21 mouse cellular contexts compared by ENCODE assay signal in the genomic region with DNA sequence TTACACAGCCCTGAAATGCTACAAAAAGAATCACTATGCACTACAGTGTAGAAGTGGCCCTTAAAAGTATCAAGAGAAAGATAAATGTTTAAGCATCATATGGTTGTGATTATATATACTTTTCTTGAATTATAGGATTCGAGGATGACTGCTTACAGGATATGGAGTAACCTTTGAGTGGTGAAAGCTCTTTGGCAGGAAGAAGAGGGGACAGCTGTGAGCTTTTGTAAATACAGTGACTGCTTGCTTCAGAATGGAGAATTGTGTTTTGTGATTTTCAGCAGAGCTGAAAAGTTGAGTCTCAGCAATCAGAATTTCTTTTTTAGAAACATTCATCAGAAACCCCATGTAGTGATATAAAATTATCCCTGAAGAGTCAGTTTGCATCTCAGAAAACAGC.
DNase-seq lines count a peak whose midpoint lies in the region; ATAC-seq and TF ChIP-seq lines count a peak whose summit lies in the region.
"Had no signal": no experiment of that assay in that cellular context is flagged by ENCODE, and none has a peak within 500 bp of the region (broad histone marks: within the 10 kb centered on the region; RNA-seq: fewer than 3 reads in every experiment).

No protein-coding gene starts in this region.

- no peaks in the 10 kb centered on the region; the same call in none of the 2 replicates for H3K4me1 ChIP-seq in heart, adult 2 months (ENCODE audit: control insufficient read depth, insufficient read depth, low read length)
- no peaks in the 10 kb centered on the region for H3K4me1 ChIP-seq in lung, postnatal 0 days (ENCODE audit: insufficient read depth, low read depth, low read length)
- no peaks in the 10 kb centered on the region; the same call in 1 of the 2 replicates for H3K4me1 ChIP-seq in lung, adult 2 months (ENCODE audit: control insufficient read depth, insufficient read depth, low read length)
- H3K4me1 ChIP-seq in forebrain, embryonic 10.5 days = no peaks in the 10 kb centered on the region
- H3K4me1 ChIP-seq: embryonic facial prominence, embryonic 13.5 days; hindbrain, embryonic 10.5 days; intestine, embryonic 15.5 days had no signal

- TF ChIP-seq CTCF in heart, adult 2 months (IDR thresholded peaks at IDR 0.05) = no peak
- TF ChIP-seq CTCF in lung, postnatal 0 days (IDR thresholded peaks at IDR 0.05) = no peak
- TF ChIP-seq CTCF in lung, adult 2 months (IDR thresholded peaks at IDR 0.05; ENCODE audit: insufficient read depth, low read length) = no peak

- H3K27ac ChIP-seq in heart, adult 2 months = no peak overlapping the region; the same call in 1 of the 2 replicates
- H3K27ac ChIP-seq in lung, postnatal 0 days (ENCODE audit: low read length) = no peak overlapping the region
- H3K27ac ChIP-seq in forebrain, embryonic 10.5 days = no peak overlapping the region
- H3K27ac ChIP-seq: embryonic facial prominence, embryonic 13.5 days; heart, embryonic 13.5 days; hindbrain, embryonic 10.5 days; hindbrain, embryonic 14.5 days; intestine, embryonic 15.5 days had no signal

- no peak for TF ChIP-seq EP300 in heart, adult 2 months (IDR thresholded peaks at IDR 0.05; ENCODE audit: insufficient read depth, low read depth, low read length)
- no peak for TF ChIP-seq EP300 in lung, postnatal 0 days (IDR thresholded peaks at IDR 0.05)

- H3K9me3 ChIP-seq in lung, postnatal 0 days (ENCODE audit: low read length) = no peaks in the 10 kb centered on the region
- no peaks in the 10 kb centered on the region for H3K9me3 ChIP-seq in forebrain, embryonic 10.5 days
- H3K9me3 ChIP-seq: embryonic facial prominence, embryonic 13.5 days; heart, embryonic 13.5 days; hindbrain, embryonic 10.5 days; intestine, embryonic 15.5 days had no signal

- DNase-seq in heart, adult 11 months = peak; percentile 83
- DNase-seq in heart, postnatal 25 days (ENCODE audit: low spot score) = no peak
- DNase-seq in heart, postnatal 10 days = peak; percentile 43 to 55
- DNase-seq in heart, adult 2 months = no peak
- DNase-seq in lung, postnatal 0 days (ENCODE audit: low spot score) = peak; percentile 68
- DNase-seq in lung, adult 2 months = no peak
- DNase-seq in forebrain, embryonic 10.5 days (ENCODE audit: extremely low spot score, low spot score) = no peak
- DNase-seq: adrenal gland, postnatal 14 days; cerebellum, adult 11-12 months; cerebellum, adult 9-10 months; cerebellum, postnatal 25 days; gastrocnemius, postnatal 36 days had no signal

- H3K4me2 ChIP-seq in lung, postnatal 0 days (replicated peaks; ENCODE audit: low read depth, low read length) = no peak overlapping the region
- H3K4me2 ChIP-seq: embryonic facial prominence, embryonic 13.5 days; heart, embryonic 13.5 days; hindbrain, embryonic 14.5 days; intestine, embryonic 15.5 days had no signal

- ATAC-seq in lung, postnatal 0 days = peak; percentile 44; the same call in 1 of the 2 replicates
- ATAC-seq: activated CD4-positive, CD25-positive, alpha-beta regulatory T cell, adult 4 months; forebrain, embryonic 14.5 days; intestine, embryonic 15.5 days; Patski had no signal

- H3K9ac ChIP-seq in heart, adult 2 months (ENCODE audit: low read depth, low read length) = no peak overlapping the region
- H3K9ac ChIP-seq in lung, postnatal 0 days (replicated peaks; ENCODE audit: low read depth) = no peak overlapping the region
- H3K9ac ChIP-seq: embryonic facial prominence, embryonic 13.5 days; heart, embryonic 13.5 days; hindbrain, embryonic 14.5 days; intestine, embryonic 15.5 days had no signal

- intact Hi-C loops in heart, postnatal 25 days (cut with DNase I) = no loop called here
- intact Hi-C loops in heart, postnatal 10 days (cut with DNase I) = no loop called here
- intact Hi-C loops in heart, adult 2 months (cut with DNase I) = no loop called here

- no peak for TF ChIP-seq POLR2A in heart, adult 2 months (IDR thresholded peaks at IDR 0.05; ENCODE audit: insufficient read depth, low read depth, low read length)
- no peak for TF ChIP-seq POLR2A in lung, adult 2 months (IDR thresholded peaks at IDR 0.05; ENCODE audit: borderline replicate concordance, extremely low read depth, low read depth, low read length)

- no peaks in the 10 kb centered on the region for H3K79me2 ChIP-seq in heart, adult 2 months (replicated peaks; ENCODE audit: control insufficient read depth, insufficient read depth, low read length)

- no peaks in the 10 kb centered on the region for H3K36me3 ChIP-seq in heart, adult 2 months (ENCODE audit: control insufficient read depth, insufficient read depth, low read length)
- no peaks in the 10 kb centered on the region for H3K36me3 ChIP-seq in lung, postnatal 0 days (ENCODE audit: insufficient read depth, low read length)
- H3K36me3 ChIP-seq in forebrain, embryonic 10.5 days (replicated peaks) = no peaks in the 10 kb centered on the region
- H3K36me3 ChIP-seq: embryonic facial prominence, embryonic 13.5 days; heart, embryonic 13.5 days; hindbrain, embryonic 10.5 days; intestine, embryonic 15.5 days had no signal

- H3K27me3 ChIP-seq in heart, adult 2 months (ENCODE audit: control insufficient read depth, insufficient read depth, low read length) = peaks cover 2% of the 10 kb centered on the region; the same call in 1 of the 2 replicates
- H3K27me3 ChIP-seq in lung, postnatal 0 days (replicated peaks; ENCODE audit: insufficient read depth, low read length) = no peaks in the 10 kb centered on the region
- no peaks in the 10 kb centered on the region for H3K27me3 ChIP-seq in forebrain, embryonic 10.5 days (ENCODE audit: poor library complexity, severe bottlenecking)
- H3K27me3 ChIP-seq: CH12.LX; embryonic facial prominence, embryonic 13.5 days; intestine, embryonic 15.5 days; Patski had no signal

- H3K4me3 ChIP-seq in heart, adult 2 months = no peak overlapping the region
- no peak overlapping the region for H3K4me3 ChIP-seq in lung, postnatal 0 days (ENCODE audit: low read depth, low read length)
- H3K4me3 ChIP-seq in lung, adult 2 months (replicated peaks; ENCODE audit: extremely low read depth, low read depth, low read length) = no peak overlapping the region
- no peak overlapping the region for H3K4me3 ChIP-seq in forebrain, embryonic 10.5 days
- H3K4me3 ChIP-seq: embryonic facial prominence, embryonic 13.5 days; heart, embryonic 13.5 days; hindbrain, embryonic 10.5 days; intestine, embryonic 15.5 days had no signal

- 60% methylated on average over 1 of the region's 1 CpGs for WGBS in heart, adult 2 months
- WGBS in lung, postnatal 0 days = 20% methylated on average over 1 of the region's 1 CpGs
- whole genome bisulfite sequencing in lung, adult 2 months = 49% methylated on average over 1 of the region's 1 CpGs
- 81% methylated on average over 1 of the region's 1 CpGs for WGBS in forebrain, embryonic 10.5 days

Comparison
In these comparisons a context has a peak if more than half of its experiments do, and no peak if none do; other contexts are left out.
1. DNase-seq: peak in heart, adult 11 months (single experiment), heart, postnatal 10 days (2 of 2) and lung, postnatal 0 days (single experiment); none in heart, postnatal 25 days (single experiment), heart, adult 2 months (0 of 2), lung, adult 2 months (single experiment) and forebrain, embryonic 10.5 days (single experiment).